Mouse (Mus musculus): ENCODE results near the gene Mphosph8. TPM values are rescaled to one million over a fixed set of nuclear protein-coding genes. Genes with fewer than 3 reads are reported as not detected.

Mphosph8 gene
- total RNA-seq, 2 experiments from 2014 or later, result 21.7 to 31.8 TPM

Other genes starting within 250 kb of the Mphosph8 start
- 1 to 10 TPM; 2.5 to 3.1 TPM for gene Cenpj, start 92.8 kb upstream of the Mphosph8 start, total RNA-seq (2021)
- 10 to 100 TPM; 27.9 to 31.1 TPM for gene Parp4, start 92.6 kb upstream of the Mphosph8 start, total RNA-seq (2021)
- gene Pspc1, start 110.1 kb downstream of the Mphosph8 start, total RNA-seq (2021), result 10 to 100 TPM; 14.9 to 16.2 TPM
- 10 to 100 TPM; 23.9 to 26.5 TPM for gene Zmym5, start 143.5 kb downstream of the Mphosph8 start, total RNA-seq (2021)
- 10 to 100 TPM; 33.3 to 42.0 TPM for gene Zmym2, start 218.4 kb downstream of the Mphosph8 start, total RNA-seq (2021)

Data from heart, postnatal 36 days (tissue).